Mouse (Mus musculus) c-Kit-positive CD71-positive TER-119-negative erythroid progenitor cells, embryonic 14.5 days (primary cell): ENCODE measurements around the gene Gm4952.
"Not testable (repeated sequence)": the region's sequence is repeated elsewhere in the genome, so short reads cannot be mapped to it uniquely, and the experiment has no call there.

Experiments
- DNase-seq: peaks from one replicate; pipeline ENCODE4 v3.0.0-alpha.2; 2013; ENCODE audit warnings: low read depth

Gene Gm4952

GRCm38 (mm10) chr19:12600684-12601480 is 1.1 kb downstream of the Gm4952 start:
- no peak for DNase-seq

GRCm38 (mm10) chr19:12608336-12608735 is 8.6 kb downstream of the Gm4952 start:
- no peak for DNase-seq

GRCm38 (mm10) chr19:12613646-12614045 is 13.9 kb downstream of the Gm4952 start:
- no peak for DNase-seq

- no peak for DNase-seq
Observed at GRCm38 (mm10) chr19:12633176-12633575, 33.4 kb downstream of the Gm4952 start, which contains the start of gene Glyat. Gene Glyat (plus strand): TSS chr19:12633308.

- DNase-seq = no peak
Observed at GRCm38 (mm10) chr19:12634259-12634658, 34.5 kb downstream of the Gm4952 start.

GRCm38 (mm10) chr19:12634963-12635362 is 35.2 kb downstream of the Gm4952 start:
- DNase-seq = no peak

- no peak for DNase-seq
Observed at GRCm38 (mm10) chr19:12636863-12637262, 37.1 kb downstream of the Gm4952 start.

- no peak for DNase-seq
Observed at GRCm38 (mm10) chr19:12638049-12638448, 38.3 kb downstream of the Gm4952 start.

GRCm38 (mm10) chr19:12649511-12649910 is 49.7 kb downstream of the Gm4952 start:
- no peak for DNase-seq

GRCm38 (mm10) chr19:12666156-12666555 is 66.4 kb downstream of the Gm4952 start:
- DNase-seq = no peak

- DNase-seq = not testable (repeated sequence)
Observed at GRCm38 (mm10) chr19:12668601-12669000, 68.8 kb downstream of the Gm4952 start.

GRCm38 (mm10) chr19:12670139-12670538 is 70.4 kb downstream of the Gm4952 start, which contains the start of gene Olfr1442:
Gene Olfr1442 (plus strand): TSS chr19:12670439.
- DNase-seq = no peak

- no peak for DNase-seq
Observed at GRCm38 (mm10) chr19:12671051-12671450, 71.3 kb downstream of the Gm4952 start.

GRCm38 (mm10) chr19:12677812-12678211 is 78.0 kb downstream of the Gm4952 start, which contains the start of gene Olfr1443:
Gene Olfr1443 (plus strand): TSS chr19:12678112.
- DNase-seq = no peak
